8 mouse cellular contexts compared by ENCODE assay signal in genomic region chr4:25281671-25282038, GRCm38 (mm10). TPM values are rescaled to one million over a fixed set of nuclear protein-coding genes. Genes with fewer than 3 reads are reported as not detected.
DNase-seq lines count a peak whose midpoint lies in the region; ATAC-seq lines count a peak whose summit lies in the region.

Gene Ufl1 (minus strand): TSS chr4:25281821.

- peak; percentile 95 for DNase-seq in R1 (ENCODE audit: low read depth, low spot score)
- peak; percentile 99 to 100 for DNase-seq in cerebellum, postnatal 25 days
- DNase-seq in frontal cortex, postnatal 25 days (ENCODE audit: low spot score in 2 of 2) = peak; percentile 94 to 95
- peak; percentile 97 for DNase-seq in hindbrain, embryonic 14.5 days (ENCODE audit: low spot score)
- peak; percentile 97 to 98 for DNase-seq in layer of hippocampus, postnatal 36 days
- DNase-seq in lung, postnatal 36 days = peak; percentile 97
- peak; percentile 97 for DNase-seq in retina, postnatal 1 day
- DNase-seq in urinary bladder, adult 18-20 months (ENCODE audit: low spot score in 2 of 2) = peak; percentile 97 to 100

- no peaks in the 10 kb centered on the region for H3K27me3 ChIP-seq in hindbrain, embryonic 14.5 days (ENCODE audit: control insufficient read depth, insufficient read depth, low read length)

- H3K4me3 ChIP-seq in hindbrain, embryonic 14.5 days (replicated peaks; ENCODE audit: low read length) = peak within 1 kb of the TSS; percentile 74

- H3K27ac ChIP-seq in hindbrain, embryonic 14.5 days = peak within 1 kb of the TSS; percentile 99

- peak; percentile 99 for ATAC-seq in hindbrain, embryonic 14.5 days (ENCODE audit: low FRiP score)

- H3K9me3 ChIP-seq in hindbrain, embryonic 14.5 days (ENCODE audit: control insufficient read depth, low read length) = no peaks in the 10 kb centered on the region

- peaks cover 19% of the 10 kb centered on the region for H3K36me3 ChIP-seq in hindbrain, embryonic 14.5 days (replicated peaks; ENCODE audit: control insufficient read depth, insufficient read depth)

- WGBS in hindbrain, embryonic 14.5 days = 0% methylated on average over 30 of the region's 30 CpGs

- H3K4me1 ChIP-seq in hindbrain, embryonic 14.5 days (replicated peaks; ENCODE audit: control insufficient read depth, insufficient read depth, low read length) = peaks cover 7% of the 10 kb centered on the region; the same call in 1 of the 2 replicates

- peak within 1 kb of the TSS; percentile 95 for H3K9ac ChIP-seq in hindbrain, embryonic 14.5 days

- H3K4me2 ChIP-seq in hindbrain, embryonic 14.5 days (replicated peaks) = peak within 1 kb of the TSS; percentile 58

RNA-seq across cellular contexts. Expression of gene Ufl1, which starts in this region (rescaled TPM):
- polyA plus RNA-seq in hindbrain, embryonic 14.5 days (2014; fragmentation: Nextera tagmentation; extraction: Ambion mirVana) = 42.3 and 44.3 TPM in 2 replicates
- 10 to 100 TPM; 30.0 to 32.6 TPM for total RNA-seq in layer of hippocampus, postnatal 36 days (2021)

Comparison
In these comparisons a context has a peak if more than half of its experiments do, and no peak if none do; other contexts are left out.
1. Peak in every context shown above with its lines: DNase-seq, ATAC-seq, H3K4me3 ChIP-seq and H3K27ac ChIP-seq.